Mouse (Mus musculus) thymus, postnatal 10 days (tissue): ENCODE measurements around the gene Ppm1l.

Experiments used
- DNase-seq, 2 experiments: peaks; one replicate each; pipeline ENCODE4 v3.0.0; 2021; ENCODE audit warnings: low spot score in 2 of 2

The Ppm1l gene

GRCm38 (mm10) chr3:69316391-69317195 is at the start of gene Ppm1l:
TSS of gene Ppm1l (plus strand) at chr3:69316861.
- peak; percentile 90 for DNase-seq

- DNase-seq, result no peak
Observed at GRCm38 (mm10) chr3:69271812-69272211, 44.8 kb upstream of the Ppm1l start.

DNA sequence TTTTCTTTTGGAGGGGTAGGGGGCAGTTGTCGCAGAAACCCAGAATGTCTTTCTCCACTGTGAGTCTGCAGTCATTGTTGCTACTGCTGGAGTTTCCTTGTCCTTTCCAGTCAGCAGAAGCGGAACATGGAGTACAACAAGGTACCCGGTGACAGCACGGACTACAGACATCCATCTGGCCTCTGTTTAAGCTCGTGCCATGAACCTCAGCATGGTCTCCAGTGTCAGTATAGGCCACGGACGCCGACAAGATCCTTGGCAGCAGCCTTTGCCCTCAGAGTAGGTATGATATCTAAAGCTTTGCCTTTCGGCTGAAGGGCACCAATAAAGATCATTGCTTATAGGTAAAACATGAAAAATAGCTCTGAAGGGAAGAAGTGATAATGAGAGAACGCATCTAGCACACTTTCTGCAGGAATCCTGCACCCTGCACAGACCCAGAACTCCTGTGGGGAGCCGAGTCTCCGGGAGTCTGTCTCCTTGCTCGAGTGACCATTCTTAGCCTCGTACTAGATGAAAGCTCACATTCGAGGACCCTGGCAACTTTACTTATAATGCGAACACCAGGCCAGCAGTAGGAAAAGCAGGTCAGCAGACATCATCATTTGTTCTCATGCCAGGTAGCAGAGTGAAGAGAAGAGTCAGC is 42.5 kb upstream of the Ppm1l start:
- no peak for DNase-seq

- DNase-seq, result no peak
Observed at GRCm38 (mm10) chr3:69274664-69275312, 41.9 kb upstream of the Ppm1l start.

GRCm38 (mm10) chr3:69278648-69279047 is 38.0 kb upstream of the Ppm1l start:
- DNase-seq, result no peak

DNA sequence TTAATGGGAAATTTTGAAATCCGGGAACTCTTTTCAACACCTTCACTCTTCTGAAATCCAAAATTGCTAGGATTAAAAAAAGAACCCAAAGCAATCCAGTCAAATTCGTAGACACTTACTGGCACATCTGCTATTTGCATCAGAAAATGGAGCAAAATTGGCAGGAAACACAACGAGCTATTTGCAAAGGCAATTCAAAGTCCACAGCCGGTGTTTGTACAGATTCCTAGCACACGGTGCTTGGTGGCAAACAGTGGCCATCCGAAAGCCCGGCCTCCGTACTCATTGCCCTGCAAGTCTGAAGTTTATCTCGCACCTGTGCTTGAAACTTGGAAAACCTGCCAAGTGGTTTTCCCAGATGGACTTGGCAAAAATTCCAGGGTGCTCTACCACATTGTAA is 34.3 kb upstream of the Ppm1l start:
- no peak for DNase-seq

DNA sequence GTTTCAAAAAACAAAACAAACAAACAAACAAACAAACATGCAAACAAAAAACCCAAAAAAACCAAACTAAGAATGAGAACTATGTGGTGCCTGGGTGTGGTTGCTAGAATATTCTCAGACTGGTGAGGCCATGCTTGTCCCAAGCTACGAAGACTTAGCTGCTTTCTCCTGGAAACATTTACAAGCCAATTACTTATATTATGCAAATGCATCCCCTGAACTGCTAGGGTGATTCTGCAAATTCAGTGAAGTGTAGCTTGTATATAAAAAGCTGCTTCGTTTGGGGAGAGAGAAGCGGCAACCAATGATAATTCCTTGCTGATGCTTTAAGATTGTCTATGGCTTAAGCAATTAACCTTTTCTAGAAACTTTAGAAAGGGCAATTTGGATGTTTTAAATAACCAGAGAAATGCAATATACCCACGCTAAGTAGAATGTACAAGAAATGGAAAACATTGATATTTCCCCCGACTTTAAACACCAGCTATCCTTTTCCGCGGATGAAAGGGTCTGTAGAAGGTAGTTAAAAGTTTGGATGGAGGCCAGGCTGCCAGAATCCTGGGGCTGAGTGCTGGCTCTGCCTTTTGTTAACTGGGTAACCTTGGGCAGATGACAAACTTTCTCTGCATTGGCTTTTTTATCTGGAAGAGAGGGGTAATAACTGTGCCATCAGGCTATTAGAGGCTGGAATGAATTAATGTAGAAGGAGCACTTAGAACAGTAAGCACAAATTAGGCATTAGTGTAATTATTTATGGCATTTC is 33.4 kb upstream of the Ppm1l start:
- DNase-seq, result no peak

DNA sequence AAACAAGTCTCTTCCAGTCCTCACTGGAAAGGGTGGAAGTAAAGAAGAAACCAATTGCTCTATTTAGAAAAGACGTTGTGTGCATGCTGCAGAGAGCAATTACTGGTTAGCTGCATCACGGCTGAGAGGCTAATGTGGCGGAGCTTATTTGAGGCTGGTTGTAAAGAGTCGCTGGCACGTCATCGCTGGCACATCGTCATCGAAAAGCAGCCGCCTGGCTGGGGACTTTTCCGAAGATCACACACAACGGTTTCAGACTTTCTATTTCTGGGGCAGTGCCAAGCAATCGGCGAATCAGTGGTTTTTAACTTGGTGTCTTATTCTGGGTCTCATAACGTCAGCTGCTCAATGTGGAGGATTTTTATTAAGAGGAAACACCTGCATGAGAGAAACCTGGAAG is 26.8 kb upstream of the Ppm1l start:
- DNase-seq, result peak; percentile 34 to 39

DNA sequence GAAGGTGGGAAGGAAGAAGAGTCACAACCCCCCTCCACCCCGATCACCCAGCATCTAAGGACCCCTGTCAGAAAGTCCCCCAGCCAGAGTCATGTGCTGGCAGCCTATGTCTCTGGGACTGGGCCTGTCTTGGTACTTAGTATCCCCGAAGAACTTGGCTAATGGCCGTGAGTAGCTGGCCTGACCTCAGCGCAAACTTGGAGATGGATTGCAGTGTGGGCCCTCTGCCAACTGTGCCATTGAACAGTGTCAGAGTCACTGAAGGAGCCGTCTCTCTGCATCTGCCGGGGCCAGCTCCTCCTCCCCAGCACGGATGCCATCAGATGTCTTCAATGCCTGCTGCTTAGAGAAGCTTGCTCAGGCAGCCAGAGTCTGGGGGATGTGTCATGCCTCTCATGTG is 26.4 kb upstream of the Ppm1l start:
- peak; percentile 18 to 19 for DNase-seq

DNA sequence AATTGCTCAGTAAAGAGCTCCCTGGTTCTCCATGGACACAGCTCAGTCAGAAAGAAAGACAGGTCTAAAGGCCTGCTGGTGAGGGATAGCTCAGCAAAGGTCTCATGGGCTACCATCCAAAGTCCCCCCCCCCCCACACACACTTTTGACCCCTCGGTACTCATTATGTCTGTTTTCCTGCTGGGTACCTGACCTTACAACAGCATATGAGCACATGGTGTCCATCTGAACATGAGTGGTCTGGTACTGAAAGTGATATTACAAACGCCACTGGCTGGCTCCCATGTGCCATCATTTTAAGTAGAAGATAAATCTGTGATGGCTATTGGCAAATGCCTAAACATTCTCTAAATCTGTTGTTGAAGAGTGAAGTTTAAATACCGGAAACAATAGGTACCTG is 25.8 kb upstream of the Ppm1l start:
- DNase-seq, result no peak

DNA sequence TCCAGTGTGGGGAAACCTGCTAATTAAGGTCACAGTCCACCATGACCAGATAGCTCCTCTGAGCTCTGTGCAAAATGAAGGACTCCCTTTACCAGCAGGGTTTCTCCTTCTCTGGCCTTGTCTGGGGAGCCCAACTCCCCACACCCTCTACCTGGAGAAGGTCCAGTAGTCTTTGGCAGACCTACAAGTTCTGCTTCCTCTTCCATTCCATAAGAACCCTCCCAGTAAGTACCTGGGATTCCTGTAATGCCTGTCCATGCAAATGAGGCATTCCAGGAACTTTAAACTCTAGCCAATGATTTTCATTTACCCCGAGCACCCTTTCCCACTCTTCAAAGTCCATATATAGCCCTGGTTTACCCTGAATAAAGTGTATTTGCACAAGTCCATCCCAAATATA is 24.0 kb upstream of the Ppm1l start:
- DNase-seq, result no peak

DNA sequence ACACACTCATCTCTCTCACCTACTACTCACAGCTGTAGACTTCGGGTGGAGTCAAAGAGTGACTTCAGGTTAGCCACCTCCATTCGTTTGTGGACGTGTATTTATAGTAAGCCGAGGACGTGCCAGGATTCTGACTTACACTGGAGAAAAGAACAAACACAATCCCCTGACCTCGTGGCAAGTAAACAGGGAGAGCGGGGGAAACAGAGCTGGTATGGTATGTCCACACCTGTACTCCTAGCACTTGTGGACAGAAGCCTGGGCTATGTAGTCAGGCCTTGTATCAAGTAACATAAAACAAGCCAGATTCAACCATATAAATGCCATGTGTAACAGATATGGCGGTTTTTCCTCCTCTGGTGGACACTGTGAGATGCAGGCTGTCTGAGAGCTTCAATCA is 20.4 kb upstream of the Ppm1l start:
- no peak for DNase-seq

DNA sequence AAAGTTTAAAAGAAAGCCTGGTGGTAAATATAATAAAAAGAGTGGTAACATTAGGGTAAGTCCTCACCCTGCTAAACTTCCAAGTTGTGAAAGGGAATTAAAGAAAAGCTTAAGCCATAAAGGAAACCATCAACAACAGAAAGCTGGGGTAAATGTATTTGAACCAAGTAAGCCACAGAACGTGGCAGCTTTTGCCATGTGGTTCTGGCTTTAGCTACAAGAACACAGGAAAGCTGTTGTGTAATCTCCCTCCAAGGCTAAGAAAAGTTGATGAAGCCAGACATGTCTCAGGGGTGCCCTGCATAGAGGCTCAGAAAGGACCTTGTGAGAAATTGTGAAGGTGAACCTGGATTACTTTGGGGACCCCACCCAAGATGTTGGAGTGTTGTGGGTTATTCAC is 16.5 kb upstream of the Ppm1l start:
- DNase-seq, result no peak

DNA sequence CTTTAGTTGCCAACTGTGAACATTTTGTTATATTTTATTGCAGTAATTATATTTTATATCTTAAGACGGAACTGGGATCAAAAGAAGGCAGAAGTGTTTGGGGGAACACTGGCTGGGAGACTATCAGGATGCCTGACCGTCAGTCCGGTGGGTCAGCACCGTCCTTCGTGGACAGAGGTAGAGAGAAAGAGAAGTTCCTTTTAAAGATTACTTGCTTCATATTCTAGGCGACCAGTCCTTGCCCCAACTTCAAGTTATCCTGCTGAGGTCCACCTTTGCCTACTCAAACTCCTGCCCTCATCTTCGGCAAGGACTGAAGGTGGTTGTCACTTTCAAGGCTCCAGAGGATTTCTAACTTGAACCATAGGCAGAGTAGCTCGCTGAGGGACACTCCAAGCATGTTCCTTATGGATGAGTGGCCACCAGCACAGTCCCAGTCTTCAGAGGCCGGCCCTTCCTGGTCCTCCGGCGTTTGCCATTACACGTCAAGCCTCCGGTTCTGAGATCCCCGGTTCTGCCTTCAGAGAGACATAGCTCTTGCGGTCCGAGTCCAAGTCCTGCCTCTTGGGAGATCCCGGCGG is 761 bp upstream of the Ppm1l start:
- DNase-seq, result no peak

- peak in 1 of 2 experiments; percentile 8 for DNase-seq
Observed at GRCm38 (mm10) chr3:69317251-69318125, 827 bp downstream of the Ppm1l start.

GRCm38 (mm10) chr3:69318131-69318951 is 1.7 kb downstream of the Ppm1l start:
- DNase-seq, result peak in 1 of 2 experiments; percentile 7

- DNase-seq, result no peak
Observed at GRCm38 (mm10) chr3:69319061-69319720, 2.5 kb downstream of the Ppm1l start.

GRCm38 (mm10) chr3:69323982-69324381 is 7.3 kb downstream of the Ppm1l start:
- no peak for DNase-seq

GRCm38 (mm10) chr3:69329910-69330309 is 13.2 kb downstream of the Ppm1l start:
- DNase-seq, result no peak
